Comparison of ENCODE assay signal across 9 mouse cellular contexts in genomic region chr3:130574652-130575051, GRCm38 (mm10). TPM values are rescaled to one million over a fixed set of nuclear protein-coding genes. Genes with fewer than 3 reads are reported as not detected.
A peak's percentile ranks its signal among the peaks of the same experiment; 100 is the strongest.
DNase-seq lines count a peak whose midpoint lies in the region; ATAC-seq and TF ChIP-seq lines count a peak whose summit lies in the region.
"Had no signal": no experiment of that assay in that cellular context is flagged by ENCODE, and none has a peak within 500 bp of the region (broad histone marks: within the 10 kb centered on the region; RNA-seq: fewer than 3 reads in every experiment).

No protein-coding gene starts in this region.

- H3K4me1 ChIP-seq in heart, adult 2 months (ENCODE audit: control insufficient read depth, insufficient read depth, low read length): no peaks in the 10 kb centered on the region
- no peaks in the 10 kb centered on the region for H3K4me1 ChIP-seq in heart, embryonic 11.5 days (ENCODE audit: control insufficient read depth, insufficient read depth, low read length)
- no peaks in the 10 kb centered on the region for H3K4me1 ChIP-seq in hindbrain, embryonic 13.5 days (replicated peaks)

- ATAC-seq in heart, embryonic 11.5 days (replicated peaks; ENCODE audit: insufficient number of reproducible peaks, low FRiP score, low TSS enrichment): no peak
- ATAC-seq in hindbrain, embryonic 13.5 days (ENCODE audit: low FRiP score): no peak

- no peaks in the 10 kb centered on the region for H3K9me3 ChIP-seq in heart, embryonic 11.5 days (replicated peaks; ENCODE audit: control insufficient read depth, low read length)
- H3K9me3 ChIP-seq in hindbrain, embryonic 13.5 days: no peaks in the 10 kb centered on the region

- TF ChIP-seq CTCF in heart, adult 2 months (IDR thresholded peaks at IDR 0.05): peak; percentile 84

- TF ChIP-seq EP300 in heart, adult 2 months (IDR thresholded peaks at IDR 0.05; ENCODE audit: insufficient read depth, low read depth, low read length): no peak

- H3K9ac ChIP-seq in heart, adult 2 months (ENCODE audit: low read depth, low read length): no peak overlapping the region
- no peak overlapping the region for H3K9ac ChIP-seq in heart, embryonic 11.5 days (ENCODE audit: low read depth, low read length)
- no peak overlapping the region for H3K9ac ChIP-seq in hindbrain, embryonic 13.5 days

- H3K36me3 ChIP-seq in heart, adult 2 months (ENCODE audit: control insufficient read depth, insufficient read depth, low read length): no peaks in the 10 kb centered on the region
- no peaks in the 10 kb centered on the region for H3K36me3 ChIP-seq in heart, embryonic 11.5 days (ENCODE audit: control insufficient read depth, insufficient read depth, low read length)
- no peaks in the 10 kb centered on the region for H3K36me3 ChIP-seq in hindbrain, embryonic 13.5 days

- no peak overlapping the region for H3K4me3 ChIP-seq in heart, adult 2 months
- no peak overlapping the region for H3K4me3 ChIP-seq in heart, embryonic 11.5 days (ENCODE audit: low read depth, low read length)
- no peak overlapping the region for H3K4me3 ChIP-seq in hindbrain, embryonic 13.5 days

- 12% methylated on average over 5 of the region's 5 CpGs for WGBS in heart, adult 2 months
- WGBS in heart, embryonic 11.5 days (ENCODE audit: insufficient replicate concordance): 29% methylated on average over 5 of the region's 5 CpGs
- 28% methylated on average over 5 of the region's 5 CpGs for WGBS in hindbrain, embryonic 13.5 days

- H3K27me3 ChIP-seq in heart, adult 2 months (ENCODE audit: control insufficient read depth, insufficient read depth, low read length): no peaks in the 10 kb centered on the region
- H3K27me3 ChIP-seq in heart, embryonic 11.5 days (ENCODE audit: control insufficient read depth, insufficient read depth, low read length): no peaks in the 10 kb centered on the region
- H3K27me3 ChIP-seq in hindbrain, embryonic 13.5 days: 0 out of 2 replicates have a peak, but pooled peaks cover 3% of the 10 kb centered on the region

- no peak for DNase-seq in heart, adult 2 months
- DNase-seq in thymus, postnatal 0 days (ENCODE audit: low spot score): peak; percentile 40
- DNase-seq in thymus, postnatal 25 days: no peak
- DNase-seq in embryo, embryonic 11 days: peak; percentile 81
- DNase-seq in layer of hippocampus, postnatal 10 days (ENCODE audit: low spot score in 2 of 2): peak; percentile 56 to 62
- DNase-seq in right cerebral cortex, postnatal 25 days: peak; percentile 31

- H3K27ac ChIP-seq in heart, adult 2 months: no peak overlapping the region
- H3K27ac ChIP-seq in heart, embryonic 11.5 days (ENCODE audit: low read depth, low read length): no peak overlapping the region
- H3K27ac ChIP-seq in hindbrain, embryonic 13.5 days: no peak overlapping the region

- intact Hi-C loops in heart, adult 2 months (cut with DNase I): loop anchor here (1.0 to 2.0 kb wide), 2 partner anchors 390 to 479 kb away; no protein-coding TSS in a partner anchor

- no peak overlapping the region for H3K4me2 ChIP-seq in heart, embryonic 11.5 days
- no peak overlapping the region for H3K4me2 ChIP-seq in hindbrain, embryonic 13.5 days

- no peaks in the 10 kb centered on the region for H3K79me2 ChIP-seq in heart, adult 2 months (replicated peaks; ENCODE audit: control insufficient read depth, insufficient read depth, low read length)

- TF ChIP-seq POLR2A in heart, adult 2 months (IDR thresholded peaks at IDR 0.05; ENCODE audit: insufficient read depth, low read depth, low read length): no peak

RNA-seq across cellular contexts. Expression of gene Etnppl, which starts 42.6 kb away (rescaled TPM):
- total RNA-seq in heart, adult 2 months (2021): not detected
- 0.06 TPM in 1 of 2 replicates, not detected in the other for polyA plus RNA-seq in heart, adult 2 months (2012; rRNA removed)
- polyA plus RNA-seq in heart, embryonic 11.5 days (2014; fragmentation: Nextera tagmentation; extraction: Ambion mirVana): not detected in 2 replicates
- polyA plus RNA-seq in thymus, postnatal 0 days (2015; fragmentation: Nextera tagmentation; extraction: Ambion mirVana): 0.08 TPM in 1 of 2 replicates, not detected in the other
- under 1 TPM; 0.27 to 0.38 TPM for total RNA-seq in layer of hippocampus, postnatal 10 days (2021)
- polyA plus RNA-seq in hindbrain, embryonic 13.5 days (2015; fragmentation: Nextera tagmentation; extraction: Ambion mirVana): not detected in 2 replicates
- total RNA-seq: neutrophil, adult 5-6 weeks had no signal

Comparison
In these comparisons a context has a peak if more than half of its experiments do, and no peak if none do; other contexts are left out.
1. DNase-seq: peak in thymus, postnatal 0 days (single experiment), embryo, embryonic 11 days (single experiment), layer of hippocampus, postnatal 10 days (2 of 2) and right cerebral cortex, postnatal 25 days (single experiment); none in heart, adult 2 months (0 of 2) and thymus, postnatal 25 days (single experiment).